Mouse (Mus musculus) E14TG2a.4 (cell line): Measurements from ENCODE around the gene Fam187b.

Source experiments
- CTCF ChIP-seq: conservative IDR thresholded peaks from 2 replicates; pipeline ENCODE4 v1.5.1; 2014; ENCODE audit warnings: low read length
- NANOG ChIP-seq: IDR thresholded peaks from 2 replicates; pipeline ENCODE4 v1.6.1; 2014; ENCODE audit warnings: borderline replicate concordance, low read length, mixed read lengths
- POU5F1 ChIP-seq: IDR thresholded peaks from 2 replicates; pipeline ENCODE4 v1.6.1; 2014; ENCODE audit warnings: low read length, borderline replicate concordance

- TF ChIP-seq CTCF: no peak
- no peak for TF ChIP-seq POU5F1
- no peak for TF ChIP-seq NANOG
These were observed 14.6 kb upstream of the Fam187b start for GRCm38 (mm10) chr7:30958866-30959487.
